Mouse (Mus musculus): Measurements from ENCODE around the gene Etv6.

- no peak for TF ChIP-seq CTCF (IDR thresholded peaks at IDR 0.05; ENCODE audit: control insufficient read depth, insufficient read depth, insufficient replicate concordance, low read depth, low read length)
- no peak for TF ChIP-seq POLR2A (IDR thresholded peaks at IDR 0.05; ENCODE audit: control insufficient read depth, low read depth, low read length)
These were observed 165.1 kb downstream of the Etv6 start for GRCm38 (mm10) chr6:134200577-134200976.

Data from testis, adult 2 months (tissue).